Mouse (Mus musculus) skeletal muscle tissue, adult 2 months (tissue): Measurements from ENCODE around the gene Sh3glb1.
"Not testable (repeated sequence)": the region's sequence is repeated elsewhere in the genome, so short reads cannot be mapped to it uniquely, and the experiment has no call there.

Experiments
- DNase-seq: peaks from one replicate; pipeline ENCODE4 v3.0.0-alpha.2; 2012; ENCODE audit warnings: low read depth, low spot score

The Sh3glb1 gene

GRCm38 (mm10) chr3:144719901-144720747 is at the start of gene Sh3glb1:
TSS of gene Sh3glb1 (minus strand) at chr3:144720335.
- DNase-seq = peak; percentile 96

GRCm38 (mm10) chr3:144765161-144765560 is 45.0 kb upstream of the Sh3glb1 start:
- no peak for DNase-seq

GRCm38 (mm10) chr3:144761454-144761853 is 41.3 kb upstream of the Sh3glb1 start:
- DNase-seq = no peak

- DNase-seq = peak; percentile 8
Observed at GRCm38 (mm10) chr3:144760592-144761309, 40.6 kb upstream of the Sh3glb1 start, which contains the start of gene Clca3a1. TSS of gene Clca3a1 (minus strand) at chr3:144760977.

GRCm38 (mm10) chr3:144759719-144760118 is 39.6 kb upstream of the Sh3glb1 start:
- DNase-seq = no peak

- DNase-seq = not testable (repeated sequence)
Observed at GRCm38 (mm10) chr3:144756103-144756502, 36.0 kb upstream of the Sh3glb1 start.

GRCm38 (mm10) chr3:144753120-144753519 is 33.0 kb upstream of the Sh3glb1 start:
- DNase-seq = no peak

- DNase-seq = not testable (repeated sequence)
Observed at GRCm38 (mm10) chr3:144749062-144749963, 29.2 kb upstream of the Sh3glb1 start.

GRCm38 (mm10) chr3:144747706-144748105 is 27.6 kb upstream of the Sh3glb1 start:
- not testable (repeated sequence) for DNase-seq

- not testable (repeated sequence) for DNase-seq
Observed at GRCm38 (mm10) chr3:144738396-144738795, 18.3 kb upstream of the Sh3glb1 start.

- no peak for DNase-seq
Observed at GRCm38 (mm10) chr3:144736831-144737230, 16.7 kb upstream of the Sh3glb1 start.

- no peak for DNase-seq
Observed at GRCm38 (mm10) chr3:144723455-144723854, 3.3 kb upstream of the Sh3glb1 start.

GRCm38 (mm10) chr3:144722566-144722965 is 2.4 kb upstream of the Sh3glb1 start:
- DNase-seq = not testable (repeated sequence)

GRCm38 (mm10) chr3:144721860-144722256 is 1.7 kb upstream of the Sh3glb1 start:
- no peak for DNase-seq

- DNase-seq = no peak
Observed at GRCm38 (mm10) chr3:144721077-144721859, 1.1 kb upstream of the Sh3glb1 start.

GRCm38 (mm10) chr3:144719088-144719900 is 841 bp downstream of the Sh3glb1 start:
- peak; percentile 78 for DNase-seq

- peak; percentile 49 for DNase-seq
Observed at GRCm38 (mm10) chr3:144718706-144719087, 1.4 kb downstream of the Sh3glb1 start.

- no peak for DNase-seq
Observed at GRCm38 (mm10) chr3:144717835-144718234, 2.3 kb downstream of the Sh3glb1 start.

GRCm38 (mm10) chr3:144717121-144717520 is 3.0 kb downstream of the Sh3glb1 start:
- peak; percentile 38 for DNase-seq

GRCm38 (mm10) chr3:144715901-144716300 is 4.2 kb downstream of the Sh3glb1 start:
- DNase-seq = no peak
